Mouse (Mus musculus): ENCODE measurements around the gene Arhgef26.

The Arhgef26 gene

DNA sequence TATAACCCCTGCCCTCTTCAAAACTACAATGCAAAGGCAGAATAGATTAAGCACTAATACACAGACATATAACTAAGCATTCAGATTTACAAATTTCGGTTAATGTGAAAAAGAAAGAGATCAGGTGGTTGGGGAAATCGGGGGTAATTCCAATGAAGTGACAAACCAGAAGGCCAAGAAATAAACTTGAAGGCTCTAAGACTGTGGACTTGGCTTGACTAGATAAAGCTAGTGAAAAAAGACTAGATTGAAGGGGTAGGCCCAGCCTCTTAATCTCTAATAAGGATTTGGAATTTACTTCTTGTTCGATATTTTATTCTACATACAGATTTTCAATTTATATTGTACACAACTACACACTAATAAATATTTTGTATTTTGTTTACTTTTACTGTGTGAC, at the start of gene Arhgef26:
Gene Arhgef26, plus strand, starts transcription at position 301 of the 400 bp plus-strand sequence.
- no peak for DNase-seq (ENCODE audit: low read depth, low spot score)

GRCm38 (mm10) chr3:62310493-62310892, 27.7 kb upstream of the Arhgef26 start:
- no peak for DNase-seq (ENCODE audit: low read depth, low spot score)

DNA sequence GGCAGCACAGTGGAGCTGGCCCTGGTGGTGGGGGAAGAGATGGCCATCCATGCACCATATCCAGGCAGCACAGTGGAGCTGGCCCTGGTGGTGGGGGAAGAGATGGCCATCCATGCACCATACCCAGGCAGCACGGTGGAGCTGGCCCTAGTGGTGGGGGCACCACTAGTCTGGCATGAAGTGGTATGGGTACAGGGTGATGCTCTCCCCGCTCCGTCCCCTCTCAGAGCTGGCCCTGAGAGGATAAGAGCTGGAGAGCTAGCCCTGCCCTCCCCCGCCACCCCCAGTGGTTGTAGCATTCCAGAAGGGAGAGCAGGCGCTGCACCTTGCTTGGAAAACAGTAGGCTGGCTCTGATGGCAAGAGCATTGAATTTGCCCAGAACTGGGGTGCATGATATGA, 26.9 kb upstream of the Arhgef26 start:
- DNase-seq (ENCODE audit: low read depth, low spot score) = no peak

- no peak for DNase-seq (ENCODE audit: low read depth, low spot score)
Observed at GRCm38 (mm10) chr3:62324708-62325107, 13.4 kb upstream of the Arhgef26 start.

GRCm38 (mm10) chr3:62327903-62328302, 10.2 kb upstream of the Arhgef26 start:
- no peak for DNase-seq (ENCODE audit: low read depth, low spot score)

- DNase-seq (ENCODE audit: low read depth, low spot score) = no peak
Observed at GRCm38 (mm10) chr3:62338461-62338853, 313 bp downstream of the Arhgef26 start.

DNA sequence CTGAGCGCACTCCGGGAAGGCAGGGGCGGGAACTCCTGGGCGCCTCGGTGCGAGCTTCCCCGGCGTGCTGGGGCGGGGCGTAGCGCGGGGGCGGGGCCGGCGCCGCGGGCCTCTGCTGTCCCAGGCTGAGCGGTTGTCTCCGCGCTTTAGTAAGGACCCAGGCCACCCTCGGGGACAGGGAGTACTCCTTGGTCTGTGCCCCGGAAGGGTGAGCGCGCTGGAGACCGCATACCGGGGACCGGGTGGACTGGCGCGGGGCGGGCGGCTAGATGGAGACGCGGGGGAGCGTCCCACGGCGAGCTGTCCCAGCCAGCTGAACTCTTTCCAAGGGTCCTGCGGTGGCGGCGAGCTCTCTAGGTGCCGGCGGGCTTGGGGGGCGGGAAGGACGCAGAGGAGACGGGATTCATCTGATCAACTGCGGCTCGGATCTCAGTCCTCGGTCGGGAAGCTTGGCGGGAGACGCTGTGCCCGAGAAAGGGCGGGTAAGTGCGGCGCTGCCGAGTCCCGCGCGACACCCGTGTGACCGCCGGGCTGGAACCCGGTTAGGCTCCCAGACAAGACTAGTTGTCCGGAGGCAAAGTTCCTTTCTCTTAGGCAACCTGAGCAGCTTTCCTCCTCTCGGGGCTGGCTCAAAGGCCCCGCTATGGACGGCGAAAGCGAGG, 841 bp downstream of the Arhgef26 start:
- no peak for DNase-seq (ENCODE audit: low read depth, low spot score)

DNA sequence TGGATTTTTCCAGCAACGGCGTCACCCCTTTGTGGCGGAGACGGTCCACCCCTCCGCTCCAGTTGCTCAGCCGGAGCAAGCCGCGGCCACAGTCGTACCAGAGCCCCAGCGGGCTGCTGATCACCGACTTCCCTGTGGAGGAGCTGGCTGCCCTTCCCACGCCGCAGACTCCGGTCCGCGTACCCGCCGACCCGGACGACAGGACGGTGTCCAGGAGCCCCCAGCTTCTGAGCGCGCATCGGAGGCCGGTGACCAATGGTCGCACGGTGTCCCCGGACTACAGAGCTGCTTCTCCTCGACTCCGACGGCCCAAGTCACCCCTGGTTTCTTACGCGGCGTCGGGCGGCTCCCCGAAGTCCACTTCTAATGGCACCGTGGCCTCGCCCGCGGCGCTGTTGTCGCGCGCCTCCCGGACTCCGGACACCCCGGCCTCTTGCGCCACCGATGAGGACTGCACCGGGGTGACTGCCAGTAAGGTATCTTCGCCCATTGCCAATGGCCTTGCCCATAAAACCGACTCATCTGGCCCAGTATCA, 1.4 kb downstream of the Arhgef26 start:
- no peak for DNase-seq (ENCODE audit: low read depth, low spot score)

GRCm38 (mm10) chr3:62340154-62340760, 2.1 kb downstream of the Arhgef26 start:
- no peak for DNase-seq (ENCODE audit: low read depth, low spot score)

- no peak for DNase-seq (ENCODE audit: low read depth, low spot score)
Observed at GRCm38 (mm10) chr3:62340861-62341260, 2.7 kb downstream of the Arhgef26 start.

DNA sequence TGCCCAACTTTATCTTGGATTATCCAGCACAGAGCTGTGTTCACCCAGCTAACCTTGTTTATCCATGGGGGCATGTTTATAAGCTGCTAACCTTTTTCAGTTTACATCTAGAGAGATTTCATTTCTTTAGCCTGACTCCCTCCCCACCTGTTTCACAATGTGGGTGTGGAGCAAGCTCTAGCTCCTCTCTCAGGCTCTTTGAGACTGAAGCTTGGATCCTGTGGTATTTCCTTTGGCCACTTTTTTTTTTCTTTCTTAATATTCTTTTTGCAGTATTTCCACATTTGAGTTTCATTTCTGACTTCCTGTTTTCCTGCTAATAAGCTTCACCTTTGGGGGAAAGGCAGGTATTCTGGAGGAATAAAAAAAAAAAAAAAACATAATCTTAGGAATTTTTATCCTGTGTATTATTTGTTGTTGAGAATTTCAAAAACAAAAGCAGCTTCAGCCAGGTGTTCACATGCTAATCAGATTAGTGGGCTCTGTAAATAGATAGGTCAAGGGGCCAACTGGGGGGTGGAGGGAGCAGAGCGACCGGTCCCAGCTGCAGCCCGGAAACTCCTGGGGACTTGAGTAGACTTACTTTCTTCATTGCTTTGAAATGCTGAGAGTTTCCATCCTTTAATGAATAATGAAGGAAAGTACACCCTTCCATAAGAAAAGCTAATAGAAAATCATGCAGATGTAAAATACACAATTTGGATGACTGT, 3.5 kb downstream of the Arhgef26 start:
- DNase-seq (ENCODE audit: low read depth, low spot score) = no peak

- DNase-seq (ENCODE audit: low read depth, low spot score) = no peak
Observed at GRCm38 (mm10) chr3:62348514-62349217, 10.5 kb downstream of the Arhgef26 start.

- no peak for DNase-seq (ENCODE audit: low read depth, low spot score)
Observed at GRCm38 (mm10) chr3:62349218-62349897, 11.2 kb downstream of the Arhgef26 start.

DNA sequence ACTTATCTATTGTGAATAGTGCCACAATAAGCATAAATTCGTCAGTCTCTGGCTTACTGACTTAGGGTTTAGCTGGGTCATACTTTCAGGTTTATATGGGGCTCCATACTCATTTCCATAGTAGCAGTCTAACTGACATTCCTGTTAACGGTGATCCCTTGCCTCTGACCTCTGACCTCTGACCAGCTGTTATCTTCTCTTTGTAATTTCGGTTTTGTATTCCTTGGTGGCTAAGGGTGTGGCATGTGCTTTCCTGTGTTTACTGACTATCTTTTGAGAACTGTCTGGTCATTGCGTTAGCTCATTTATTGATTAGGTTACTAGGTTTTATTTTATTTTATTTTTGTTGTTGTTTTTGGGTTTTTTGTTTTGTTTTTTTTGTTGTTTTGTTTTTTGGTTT, 13.9 kb downstream of the Arhgef26 start:
- DNase-seq (ENCODE audit: low read depth, low spot score) = no peak

DNA sequence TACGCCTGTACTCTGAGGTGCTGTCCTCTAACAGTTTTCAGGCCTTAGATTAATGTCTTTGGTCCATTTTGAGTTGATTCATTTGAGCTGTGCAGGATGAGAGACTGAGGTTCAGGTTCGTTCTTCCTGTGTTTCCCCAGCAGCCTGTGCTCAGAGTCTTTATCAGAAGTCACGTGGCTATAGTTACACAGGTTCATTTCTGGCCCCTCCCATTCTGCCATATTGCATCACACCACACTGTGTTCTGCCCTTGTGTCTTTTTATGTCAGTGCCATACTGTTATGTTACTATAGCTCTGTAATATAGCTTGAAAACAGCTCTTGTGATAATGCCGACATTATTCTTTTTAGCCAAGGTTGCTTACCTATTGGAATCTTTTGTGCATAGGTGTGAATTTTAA, 14.7 kb downstream of the Arhgef26 start:
- no peak for DNase-seq (ENCODE audit: low read depth, low spot score)

DNA sequence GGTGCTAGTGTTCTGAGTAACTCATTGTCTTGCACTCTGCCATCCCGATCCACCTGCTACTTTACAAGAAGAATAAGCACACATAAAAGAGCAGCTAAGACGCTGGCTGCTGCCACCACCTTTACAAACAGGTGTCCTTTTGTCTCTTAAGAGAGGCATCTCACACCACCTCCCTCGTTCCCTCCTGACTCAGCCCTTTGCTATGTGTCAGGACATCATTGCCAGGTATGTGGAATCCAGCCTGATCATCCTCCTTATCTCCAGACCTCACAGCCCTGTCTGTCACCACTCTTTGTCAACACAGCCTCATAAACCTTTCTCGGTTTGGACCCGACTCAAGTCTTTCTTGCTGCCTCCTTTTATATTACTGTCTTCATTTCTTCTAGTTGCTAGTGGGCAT, 29.7 kb downstream of the Arhgef26 start:
- DNase-seq (ENCODE audit: low read depth, low spot score) = no peak

GRCm38 (mm10) chr3:62372841-62373240, 34.7 kb downstream of the Arhgef26 start:
- no peak for DNase-seq (ENCODE audit: low read depth, low spot score)

- DNase-seq (ENCODE audit: low read depth, low spot score) = no peak
Observed at GRCm38 (mm10) chr3:62374346-62374745, 36.2 kb downstream of the Arhgef26 start.

- DNase-seq (ENCODE audit: low read depth, low spot score) = no peak
Observed at GRCm38 (mm10) chr3:62374831-62375230, 36.7 kb downstream of the Arhgef26 start.

- no peak for DNase-seq (ENCODE audit: low read depth, low spot score)
Observed at GRCm38 (mm10) chr3:62376719-62377118, 38.6 kb downstream of the Arhgef26 start.

DNA sequence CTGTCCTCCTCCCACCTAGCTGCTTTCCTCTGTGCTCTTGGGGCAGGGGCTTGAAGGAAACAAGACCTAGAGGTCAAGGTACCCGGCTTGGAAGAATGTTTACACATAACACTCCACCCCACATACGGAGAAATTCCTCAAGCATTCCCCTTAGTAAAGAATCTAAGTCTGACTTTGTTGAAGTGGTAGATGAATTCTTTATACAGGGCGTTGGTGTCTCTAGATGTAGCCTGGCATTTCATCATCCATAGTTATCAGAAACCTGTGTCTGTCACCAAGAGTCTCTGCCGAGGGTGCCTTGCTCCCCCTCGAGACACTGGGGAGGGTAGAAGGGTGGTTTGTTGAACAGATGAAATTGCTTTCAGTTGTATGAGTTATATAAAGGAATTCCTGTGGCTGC, 41.8 kb downstream of the Arhgef26 start:
- no peak for DNase-seq (ENCODE audit: low read depth, low spot score)
